Mouse (Mus musculus) heart, embryonic 14.5 days (tissue): ENCODE results near the gene Aip. TPM values are rescaled to one million over a fixed set of nuclear protein-coding genes. Genes with fewer than 3 reads are reported as not detected.

ENCODE experiments used
- ATAC-seq: fragments of 200-750 bp; cut with Nextera tagmentation; 2 replicates; pipeline ENCODE4 v1.8.0; 2017; ENCODE audit warnings: low read depth, moderate TSS enrichment; ENCODE audit not compliant: insufficient number of reproducible peaks, insufficient read depth, low FRiP score
- H3K27ac ChIP-seq, 2 experiments: fragments of 200-500 bp in 1 of 2; fragments of 300-500 bp in 1 of 2; sonication (generic) in 1 of 2; replicated peaks in 1 of 2; 2 replicates each; pipeline ENCODE4 v1.5.1; 2012 to 2014; ENCODE audit warnings: low read depth in 2 of 2, low read length in 2 of 2, control low read depth in 1 of 2, mild to moderate bottlenecking in 1 of 2, mixed read lengths in 1 of 2; ENCODE audit not compliant: control insufficient read depth in 1 of 2, insufficient read depth in 1 of 2
- H3K27me3 ChIP-seq: fragments of 300-500 bp; sonication (generic); 2 replicates; pipeline ENCODE4 v1.6.1; 2014; ENCODE audit warnings: mild to moderate bottlenecking, low read length, control low read depth; ENCODE audit not compliant: control insufficient read depth, insufficient read depth
- H3K36me3 ChIP-seq: fragments of 300-500 bp; sonication (generic); 2 replicates; pipeline ENCODE4 v1.6.1; 2014; ENCODE audit warnings: mild to moderate bottlenecking, control low read depth, low read length, mixed read lengths; ENCODE audit not compliant: control insufficient read depth, insufficient read depth
- H3K4me1 ChIP-seq, 2 experiments: fragments of 200-500 bp in 1 of 2; fragments of 300-500 bp in 1 of 2; sonication (generic) in 1 of 2; 2 replicates each; pipeline ENCODE4 v1.6.1; 2012 to 2014; ENCODE audit warnings: low read length in 2 of 2, control low read depth in 1 of 2, mixed read lengths in 1 of 2; ENCODE audit not compliant: control insufficient read depth in 2 of 2, insufficient read depth in 2 of 2
- H3K4me2 ChIP-seq: fragments of 300-500 bp; sonication (generic); 2 replicates; pipeline ENCODE4 v1.6.1; 2014; ENCODE audit warnings: mild to moderate bottlenecking, low read length
- H3K4me3 ChIP-seq, 2 experiments: fragments of 200-500 bp in 1 of 2; fragments of 300-500 bp in 1 of 2; sonication (generic) in 1 of 2; 2 replicates each; pipeline ENCODE4 v1.5.1; 2012 to 2014; ENCODE audit warnings: low read length in 2 of 2, mild to moderate bottlenecking in 2 of 2, control low read depth in 1 of 2, low read depth in 1 of 2, moderate library complexity in 1 of 2; ENCODE audit not compliant: control insufficient read depth in 1 of 2, insufficient read depth in 1 of 2
- H3K9ac ChIP-seq: fragments of 300-500 bp; sonication (generic); 2 replicates; pipeline ENCODE4 v1.6.1; 2014; ENCODE audit warnings: mild to moderate bottlenecking, low read length
- H3K9me3 ChIP-seq: fragments of 300-500 bp; sonication (generic); 2 replicates; pipeline ENCODE4 v1.6.1; 2016; ENCODE audit warnings: low read length, control low read depth; ENCODE audit not compliant: control insufficient read depth
- WGBS: fragments of 180-500 bp; shearing (Covaris S2); extraction: QIAGEN DNeasy Blood & Tissue Kit; methylation state at CpG from one replicate; pipeline ENCODE4 v1.1.7; 2014; 5-methylcytosine and 5-hydroxymethylcytosine counted together
- polyA plus RNA-seq: library from polyadenylated mRNA; unstranded; fragments of >200 nt; fragmentation: Nextera tagmentation; extraction: Ambion mirVana; gene quantifications from 2 replicates; pipeline ENCODE4 v1.2.1, GENCODE M21; 2014

Gene Aip
- polyA plus RNA-seq, 1 experiment from 2014 or later = 100 TPM

- Histone ChIP-seq H3K4me1 (peaks cover 29 to 43% of the 10 kb centered on the region in 2 experiments), H3K27me3 (no peaks in the 10 kb centered on the region), H3K27ac (peak overlapping the region; percentile 64 to 83), H3K9ac (peak overlapping the region; percentile 55), H3K36me3 (peaks cover 2% of the 10 kb centered on the region), H3K4me3 (no peak overlapping the region), H3K9me3 (no peaks in the 10 kb centered on the region), H3K4me2 (no peak overlapping the region)
- 28% methylated on average over 9 of the region's 9 CpGs for WGBS
- no peak for ATAC-seq
These were observed 41.2 kb upstream of the Aip start for GRCm38 (mm10) chr19:4166678-4167476.

GRCm38 (mm10) chr19:4164721-4165120 lies 39.1 kb upstream of the Aip start:
- no peak for ATAC-seq
- H3K36me3 ChIP-seq = peaks cover 21% of the 10 kb centered on the region
- no peak overlapping the region for H3K4me3 ChIP-seq
- H3K4me1 ChIP-seq = peaks cover 15 to 22% of the 10 kb centered on the region in 2 experiments; a peak in 3 of 4 replicates
- H3K27ac ChIP-seq = no peak overlapping the region
- H3K9ac ChIP-seq = no peak overlapping the region
- H3K9me3 ChIP-seq = no peaks in the 10 kb centered on the region
- H3K4me2 ChIP-seq = no peak overlapping the region
- H3K27me3 ChIP-seq = no peaks in the 10 kb centered on the region
- 75% methylated on average over 2 of the region's 2 CpGs for WGBS

GRCm38 (mm10) chr19:4164100-4164499 lies 38.4 kb upstream of the Aip start:
- Histone ChIP-seq H3K27ac (no peak overlapping the region), H3K27me3 (no peaks in the 10 kb centered on the region), H3K9ac (no peak overlapping the region), H3K36me3 (peaks cover 27% of the 10 kb centered on the region), H3K9me3 (no peaks in the 10 kb centered on the region), H3K4me3 (no peak overlapping the region), H3K4me2 (no peak overlapping the region), H3K4me1 (peaks cover 14 to 21% of the 10 kb centered on the region in 2 experiments; a peak in 3 of 4 replicates)
- no peak for ATAC-seq
- WGBS = 85% methylated on average over 3 of the region's 3 CpGs

- Histone ChIP-seq H3K4me2 (peak overlapping the region; percentile 95), H3K27me3 (no peaks in the 10 kb centered on the region), H3K36me3 (peaks cover 33% of the 10 kb centered on the region), H3K9ac (peak overlapping the region; percentile 90), H3K9me3 (no peaks in the 10 kb centered on the region), H3K4me1 (peaks cover 14 to 21% of the 10 kb centered on the region in 2 experiments; a peak in 3 of 4 replicates), H3K4me3 (peak overlapping the region; percentile 63 to 78), H3K27ac (peak overlapping the region in 1 of 2 experiments; percentile 37; a peak in 1 of 4 replicates)
- 33% methylated on average over 4 of the region's 4 CpGs for WGBS
- no peak for ATAC-seq
These were observed 37.9 kb upstream of the Aip start for GRCm38 (mm10) chr19:4163543-4163887.

GRCm38 (mm10) chr19:4162646-4163542 lies 37.2 kb upstream of the Aip start, which contains the start of gene Rps6kb2:
TSS of gene Rps6kb2 (minus strand) at chr19:4163354.
- Histone ChIP-seq H3K4me2 (peak within 1 kb of the TSS; percentile 95), H3K27me3 (no peaks in the 10 kb centered on the region), H3K36me3 (peaks cover 39% of the 10 kb centered on the region), H3K27ac (peak within 1 kb of the TSS in 1 of 2 experiments; percentile 37; a peak in 1 of 4 replicates), H3K9ac (peak within 1 kb of the TSS; percentile 90), H3K4me1 (peaks cover 14 to 21% of the 10 kb centered on the region in 2 experiments; a peak in 3 of 4 replicates), H3K4me3 (peak within 1 kb of the TSS; percentile 63 to 78), H3K9me3 (no peaks in the 10 kb centered on the region)
- 7% methylated on average over 42 of the region's 42 CpGs for WGBS
- ATAC-seq = peak; percentile 70

- 90% methylated on average over 8 of the region's 8 CpGs for WGBS
- H3K27ac ChIP-seq = no peak overlapping the region
- peaks cover 4 to 8% of the 10 kb centered on the region in 2 experiments; a peak in 3 of 4 replicates for H3K4me1 ChIP-seq
- H3K9ac ChIP-seq = no peak overlapping the region
- no peak overlapping the region for H3K4me2 ChIP-seq
- no peak for ATAC-seq
- no peak overlapping the region for H3K4me3 ChIP-seq
- no peaks in the 10 kb centered on the region for H3K9me3 ChIP-seq
- H3K36me3 ChIP-seq = peaks cover 70% of the 10 kb centered on the region
- H3K27me3 ChIP-seq = no peaks in the 10 kb centered on the region
These were observed 33.4 kb upstream of the Aip start for GRCm38 (mm10) chr19:4159049-4159448.

- Histone ChIP-seq H3K27ac (no peak overlapping the region), H3K9ac (no peak overlapping the region), H3K4me3 (no peak overlapping the region), H3K9me3 (no peaks in the 10 kb centered on the region), H3K27me3 (no peaks in the 10 kb centered on the region), H3K4me2 (no peak overlapping the region), H3K4me1 (peaks cover 2 to 3% of the 10 kb centered on the region in 2 experiments; a peak in 3 of 4 replicates), H3K36me3 (peaks cover 88% of the 10 kb centered on the region)
- 85% methylated on average over 12 of the region's 12 CpGs for WGBS
- no peak for ATAC-seq
These were observed 31.1 kb upstream of the Aip start for GRCm38 (mm10) chr19:4156771-4157170.
